Mouse (Mus musculus) CD4-positive helper T cell, adult 2 months (primary cell): ENCODE results near the gene Mtln.

ENCODE experiments used
- DNase-seq: peaks from one replicate; pipeline ENCODE4 v3.0.0-alpha.2; 2012; ENCODE audit warnings: low read depth, missing footprints, low spot score

The Mtln gene

GRCm38 (mm10) chr2:127791919-127792603 is at the start of gene Mtln:
TSS of gene Mtln (minus strand) at chr2:127792488.
- peak; percentile 80 for DNase-seq

GRCm38 (mm10) chr2:127841402-127841801 is 49.1 kb upstream of the Mtln start:
- no peak for DNase-seq

DNA sequence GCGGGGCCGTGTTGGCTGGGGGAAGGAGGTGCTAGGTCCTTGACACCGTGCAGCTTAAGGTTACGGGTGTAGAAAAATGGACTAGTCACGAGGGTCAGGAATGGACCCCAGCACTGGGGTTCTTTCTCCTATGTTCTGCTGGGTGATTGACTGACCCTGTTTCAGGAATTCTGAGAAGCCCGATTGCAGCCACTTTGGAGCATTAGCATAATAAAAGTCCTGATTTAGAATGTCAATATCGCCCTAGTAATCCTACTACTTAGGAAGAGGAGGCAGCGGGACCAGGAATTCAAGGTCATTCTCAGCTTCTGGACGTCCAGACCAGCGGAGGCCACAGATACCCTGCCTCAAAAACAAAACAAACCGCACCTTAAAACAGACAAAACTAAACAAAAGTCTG is 47.1 kb upstream of the Mtln start:
- DNase-seq: no peak

DNA sequence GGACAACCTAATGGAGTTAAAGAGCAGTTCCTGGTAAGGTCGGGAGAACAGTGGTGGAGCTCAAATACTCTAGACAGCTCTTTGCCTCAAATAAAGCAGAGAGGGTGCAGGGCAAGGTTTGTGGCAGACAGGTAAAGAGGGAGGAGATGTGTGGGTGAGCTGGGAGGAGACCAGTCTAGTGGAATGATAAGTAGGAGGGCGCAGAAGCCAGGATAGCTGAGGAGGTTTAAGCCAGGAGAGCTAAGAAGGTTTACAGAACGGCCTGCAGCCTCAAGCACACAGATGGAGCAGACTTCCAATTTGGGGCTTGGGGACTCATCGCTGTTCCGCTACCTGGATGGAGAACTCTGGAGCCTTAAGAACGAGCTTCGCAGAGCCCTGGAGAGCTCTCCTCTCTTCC is 46.3 kb upstream of the Mtln start, which contains the start of gene Acoxl:
Acoxl (plus strand) TSS at position 301 of the 400 bp plus-strand sequence.
- DNase-seq: no peak

DNA sequence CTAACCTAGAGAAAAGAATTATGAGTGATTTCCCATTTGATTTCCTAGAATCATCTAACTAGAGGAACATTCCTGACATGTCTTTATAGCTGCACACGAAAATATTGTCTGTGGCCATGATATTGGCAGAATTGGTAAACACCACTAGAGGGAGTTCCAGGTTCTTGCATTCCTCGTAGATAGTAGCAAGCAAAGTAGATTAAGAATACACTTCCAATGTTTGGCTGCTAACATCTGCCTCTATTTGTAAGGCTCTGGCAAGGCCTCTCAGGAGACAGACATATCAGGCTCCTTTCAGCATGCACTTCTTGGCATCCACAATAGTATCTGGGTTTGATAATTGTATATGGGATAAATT is 40.5 kb upstream of the Mtln start:
- DNase-seq: peak; percentile 57

GRCm38 (mm10) chr2:127832103-127832832 is 40.0 kb upstream of the Mtln start:
- DNase-seq: no peak

GRCm38 (mm10) chr2:127831401-127832102 is 39.3 kb upstream of the Mtln start, which contains the start of gene Bub1:
TSS of gene Bub1 (minus strand) at chr2:127831865.
- DNase-seq: peak; percentile 95

DNA sequence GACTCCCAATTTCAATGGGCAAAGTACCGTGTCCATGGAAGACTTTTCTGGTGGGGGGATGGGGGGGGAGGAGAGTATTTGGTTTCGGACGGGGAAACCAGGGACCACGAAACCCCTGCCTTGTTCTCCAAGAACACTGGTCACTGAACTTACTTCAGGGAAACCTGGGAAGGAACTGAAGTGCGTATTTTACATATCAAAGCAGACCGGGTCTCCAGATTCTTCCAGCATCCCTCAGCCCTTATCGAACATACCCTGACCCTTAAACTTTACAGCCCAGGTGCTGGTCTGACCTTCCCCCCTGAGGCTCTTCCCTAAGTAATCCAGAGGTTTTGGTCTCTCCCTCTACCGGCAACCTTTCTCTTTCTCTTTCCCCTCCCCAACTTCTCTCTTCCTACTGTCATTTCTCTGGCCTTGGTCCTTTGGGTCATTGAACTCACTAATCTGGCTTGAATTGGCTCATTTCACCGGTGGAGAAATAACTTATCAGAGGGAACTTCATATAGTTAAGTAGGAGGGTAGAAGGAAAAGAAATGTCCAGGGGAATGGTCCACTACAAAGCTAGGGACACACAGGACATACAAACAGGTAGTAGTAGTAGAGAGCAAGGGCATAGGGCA is 2.5 kb downstream of the Mtln start:
- no peak for DNase-seq

DNA sequence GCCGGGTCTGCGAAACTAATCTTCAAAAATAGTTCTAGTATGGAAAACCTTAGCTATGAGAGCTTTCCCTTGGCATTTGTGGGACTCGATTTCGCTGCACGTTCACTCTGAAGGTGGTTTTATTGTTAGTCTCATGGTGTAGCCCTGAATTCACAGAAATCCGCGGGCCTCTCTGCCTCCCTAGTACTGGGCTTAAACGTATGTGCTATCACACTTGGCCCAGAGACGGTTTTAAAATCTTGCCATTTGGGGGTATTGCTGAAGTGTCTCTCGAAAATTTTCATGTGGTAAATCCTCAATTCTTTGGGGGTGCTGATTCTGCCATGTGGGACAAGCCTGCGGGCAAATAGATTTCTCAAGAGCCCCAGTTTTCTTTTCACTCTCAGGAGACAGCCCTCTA is 3.1 kb downstream of the Mtln start:
- no peak for DNase-seq

GRCm38 (mm10) chr2:127788440-127789116 is 3.7 kb downstream of the Mtln start, which contains the start of gene Nphp1:
TSS of gene Nphp1 (minus strand) at chr2:127788897.
- peak; percentile 87 for DNase-seq

- no peak for DNase-seq
These were observed 5.1 kb downstream of the Mtln start for GRCm38 (mm10) chr2:127787226-127787625.

DNA sequence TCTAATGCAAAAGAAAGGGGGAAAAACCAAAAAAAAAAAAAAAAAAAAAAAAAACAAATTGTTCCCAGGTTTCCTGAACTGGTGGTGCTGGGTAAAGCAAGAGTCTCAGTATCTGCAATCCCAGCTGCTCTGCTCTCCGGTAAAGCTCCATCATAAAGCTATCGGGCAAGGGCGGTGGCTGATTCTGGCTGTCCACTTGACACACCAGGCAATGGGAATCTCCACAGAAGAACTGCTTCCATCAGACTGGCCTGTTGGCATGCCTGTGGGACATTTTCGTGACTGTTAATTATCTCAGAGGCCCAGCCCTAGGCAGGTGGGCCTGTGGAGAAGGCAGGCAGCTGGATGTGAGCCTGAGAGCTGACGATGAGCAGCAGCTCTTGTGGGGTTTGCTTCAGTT is 13.8 kb downstream of the Mtln start:
- DNase-seq: no peak

DNA sequence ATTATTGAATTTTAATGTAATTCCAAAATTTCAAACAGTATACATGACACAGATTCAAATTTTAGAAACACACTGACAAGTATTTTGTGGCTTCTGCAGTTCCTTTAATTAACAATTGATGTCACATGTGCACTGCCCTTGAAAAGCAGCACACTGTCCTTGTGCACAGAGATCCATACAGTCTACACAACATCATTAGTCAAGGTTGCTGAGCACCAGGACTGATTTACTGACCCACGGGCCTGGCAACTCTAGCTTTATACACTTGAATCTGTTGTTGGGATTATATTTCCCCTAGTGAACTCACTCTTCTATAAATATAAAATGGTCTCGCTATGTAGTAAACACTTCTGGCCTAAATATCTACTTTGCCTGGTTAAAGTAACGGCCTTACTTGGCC is 17.3 kb downstream of the Mtln start:
- no peak for DNase-seq

DNA sequence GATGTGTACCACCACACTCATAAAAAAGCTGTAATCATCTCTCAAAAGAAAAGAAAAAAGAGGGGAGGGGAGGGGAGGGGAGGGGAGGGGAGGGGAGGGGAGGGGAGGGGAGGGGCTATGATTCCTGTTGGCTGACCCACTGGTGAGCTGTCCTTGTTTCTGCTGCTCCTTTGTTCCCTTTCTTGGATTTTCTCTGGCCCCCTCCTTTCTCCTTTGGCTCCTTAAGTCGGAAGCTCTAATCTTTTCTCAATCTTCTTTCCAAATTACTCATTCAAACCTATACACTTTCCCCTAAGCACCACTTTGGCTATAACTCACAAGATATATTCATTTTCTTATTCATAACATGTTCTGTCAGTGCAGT is 17.7 kb downstream of the Mtln start:
- DNase-seq: no peak

DNA sequence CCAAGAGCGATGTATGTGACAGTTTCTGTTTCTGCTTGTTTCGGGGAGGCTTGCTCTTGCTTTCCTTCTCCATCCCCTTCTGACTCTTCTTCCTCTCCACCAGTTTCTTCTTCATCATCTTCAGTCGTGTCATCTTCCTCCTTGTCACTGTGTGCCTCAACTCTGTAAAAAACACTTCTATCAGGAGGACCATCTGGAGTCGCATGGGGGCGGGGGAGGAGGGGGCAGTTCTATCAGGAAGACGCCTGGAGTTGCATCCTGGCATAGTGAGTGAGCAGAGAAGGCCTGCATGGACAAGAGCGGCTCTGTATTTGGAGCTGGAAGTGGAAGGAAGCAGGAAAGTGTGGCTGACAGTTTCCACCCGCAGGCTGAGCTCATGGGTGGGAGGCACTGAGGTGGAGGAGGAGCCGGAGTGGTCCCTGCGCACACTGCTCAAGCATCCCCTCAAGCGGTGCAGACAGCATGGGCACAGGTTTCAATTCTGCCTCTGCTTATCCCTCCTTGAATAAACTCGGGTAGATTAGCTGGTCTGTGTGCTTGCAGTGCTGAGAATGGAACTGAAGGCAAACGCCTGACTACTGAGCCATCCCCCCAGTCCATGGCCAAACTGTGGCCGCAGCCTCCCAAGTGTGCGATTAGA is 18.2 kb downstream of the Mtln start:
- DNase-seq: no peak

DNA sequence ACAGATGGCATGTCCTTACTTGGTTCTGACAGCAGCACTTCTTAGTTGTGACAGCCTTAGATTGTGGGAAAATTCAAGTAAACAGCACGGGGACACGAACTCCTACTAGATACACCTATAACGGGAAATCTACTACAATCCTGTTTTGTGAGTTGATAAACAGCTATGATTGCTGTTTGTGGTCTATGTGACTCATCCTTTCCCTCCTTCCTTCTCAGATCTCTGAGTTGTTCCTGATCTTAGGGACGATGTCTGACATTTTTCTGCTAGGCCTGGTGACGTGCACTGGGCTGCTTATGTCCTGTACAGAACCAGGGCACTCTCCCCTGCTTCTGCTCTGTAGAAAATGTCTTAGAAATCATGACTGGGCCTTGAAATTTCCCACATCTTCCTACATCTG is 30.7 kb downstream of the Mtln start:
- DNase-seq: peak; percentile 17

GRCm38 (mm10) chr2:127760429-127761000 is 31.8 kb downstream of the Mtln start:
- peak; percentile 32 for DNase-seq

DNA sequence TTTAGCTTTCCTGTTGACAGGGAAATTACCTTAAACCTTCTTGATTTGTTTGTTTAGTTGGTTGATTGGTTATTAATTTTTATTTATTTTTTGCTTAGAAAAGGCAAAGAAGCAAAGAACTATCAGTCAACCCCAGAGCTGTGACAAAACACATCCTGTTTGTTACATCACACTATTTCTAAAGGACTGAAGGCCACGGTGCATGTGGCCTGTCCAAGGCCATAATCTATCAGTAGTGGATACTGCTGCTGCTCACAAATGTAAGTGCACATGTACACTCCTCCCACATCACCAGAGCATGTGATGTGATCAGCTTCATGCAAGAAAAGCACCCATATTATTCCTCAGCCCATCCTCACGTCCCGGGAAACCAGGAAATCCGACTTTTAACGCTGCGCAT is 32.3 kb downstream of the Mtln start:
- DNase-seq: no peak

DNA sequence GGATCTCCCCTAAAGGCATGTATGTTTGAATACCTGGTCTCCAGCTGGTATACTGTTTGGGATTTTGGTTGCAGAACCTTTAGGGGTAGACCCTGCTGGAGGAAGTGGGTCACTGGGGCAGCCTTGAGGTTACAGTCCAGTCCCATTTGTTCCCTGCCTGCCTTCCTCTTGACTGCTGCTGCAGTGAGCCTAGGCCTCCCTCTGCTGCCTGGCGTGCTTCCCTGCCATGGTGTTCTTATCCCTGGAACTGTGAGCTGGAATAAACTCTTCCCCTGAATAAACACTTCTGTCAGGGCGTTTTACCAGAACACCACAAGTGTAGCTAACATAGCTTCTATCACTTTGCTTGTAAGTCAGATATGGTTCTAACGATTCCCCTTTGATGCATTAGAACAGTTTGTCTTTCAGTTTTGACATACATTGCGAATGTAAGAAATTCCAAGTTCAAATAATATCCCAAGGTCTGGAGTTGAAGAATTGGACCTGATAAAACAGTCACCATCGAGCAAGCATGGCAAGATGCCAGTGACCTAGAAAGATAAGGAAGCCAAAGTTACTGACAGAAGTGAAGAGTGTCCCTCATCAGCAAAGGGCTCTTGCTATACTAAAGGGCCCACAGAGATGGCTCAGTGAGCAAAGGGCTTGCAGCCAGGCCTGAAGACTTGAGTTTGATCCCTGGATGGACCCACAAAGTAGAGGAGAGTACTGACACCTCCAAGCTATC is 33.0 kb downstream of the Mtln start:
- no peak for DNase-seq

GRCm38 (mm10) chr2:127757171-127757570 is 35.1 kb downstream of the Mtln start:
- DNase-seq: no peak
